Mouse (Mus musculus): Measurements from ENCODE around the gene Slamf9. TPM values are rescaled to one million over a fixed set of nuclear protein-coding genes. Genes with fewer than 3 reads are reported as not detected.
A peak's percentile ranks its signal among the peaks of the same experiment; 100 is the strongest.

Gene Slamf9
- polyA plus RNA-seq, 1 experiment, result 1.4 TPM

DNA sequence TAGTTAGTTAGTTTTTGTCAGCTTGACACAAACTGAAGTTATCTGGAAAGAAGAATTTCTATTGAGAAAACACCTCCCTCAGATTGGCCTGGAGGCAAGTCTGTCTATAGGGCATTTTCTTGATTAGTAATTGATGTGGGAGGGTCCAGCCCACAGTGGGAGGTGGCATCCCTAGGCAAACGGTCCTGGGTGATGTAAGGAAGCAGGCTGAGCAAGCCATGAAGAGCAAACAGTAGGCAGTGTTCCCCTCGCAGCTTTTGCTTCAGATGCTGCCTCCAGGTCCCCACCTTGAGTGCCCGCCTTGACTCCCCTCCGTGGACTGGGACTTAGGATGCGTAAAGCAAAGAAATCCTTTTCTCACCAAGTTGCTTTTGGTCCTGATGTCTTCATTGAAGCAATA, 34.1 kb downstream of the Slamf9 start:
- no peak for TF ChIP-seq CTCF (IDR thresholded peaks at IDR 0.05; ENCODE audit: extremely low read depth, insufficient read depth, low read length)
- TF ChIP-seq POLR2A (IDR thresholded peaks at IDR 0.05; ENCODE audit: extremely low read depth, insufficient read depth, low read length), result no peak

DNA sequence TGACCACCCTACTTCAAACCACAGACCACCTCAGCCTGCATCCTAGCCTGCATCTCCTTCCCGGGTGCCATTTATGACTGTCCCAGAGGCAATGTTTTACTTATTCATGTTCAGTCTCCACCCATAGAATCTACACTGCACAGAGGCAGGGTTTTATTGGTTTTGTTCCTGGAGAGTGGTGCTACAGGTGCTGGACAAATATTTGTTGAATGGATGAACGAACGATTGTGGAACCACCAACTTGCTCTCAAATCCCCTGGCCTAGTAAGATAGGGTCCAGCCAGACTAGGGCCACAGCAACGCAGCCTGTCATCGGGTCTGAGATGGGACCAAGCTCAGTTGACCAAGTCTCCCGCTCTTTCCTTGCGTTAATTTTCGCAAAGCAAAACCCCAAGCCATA, 34.8 kb downstream of the Slamf9 start:
- no peak overlapping the region for H3K4me3 ChIP-seq (ENCODE audit: insufficient read depth, low read length)
- no peaks in the 10 kb centered on the region for H3K4me1 ChIP-seq (ENCODE audit: control insufficient read depth, insufficient read depth, low read length)
- no peak for TF ChIP-seq POLR2A (IDR thresholded peaks at IDR 0.05; ENCODE audit: extremely low read depth, insufficient read depth, low read length)
- TF ChIP-seq CTCF (IDR thresholded peaks at IDR 0.05; ENCODE audit: extremely low read depth, insufficient read depth, low read length), result no peak
- no peak overlapping the region for H3K27ac ChIP-seq (ENCODE audit: insufficient read depth, low read length)

More for the DNA sequence above, 34.1 kb downstream of the Slamf9 start:
- Histone ChIP-seq H3K4me3 (ENCODE audit: insufficient read depth, low read length) (no peak overlapping the region), H3K27ac (ENCODE audit: insufficient read depth, low read length) (no peak overlapping the region), H3K4me1 (ENCODE audit: control insufficient read depth, insufficient read depth, low read length) (no peaks in the 10 kb centered on the region)

DNA sequence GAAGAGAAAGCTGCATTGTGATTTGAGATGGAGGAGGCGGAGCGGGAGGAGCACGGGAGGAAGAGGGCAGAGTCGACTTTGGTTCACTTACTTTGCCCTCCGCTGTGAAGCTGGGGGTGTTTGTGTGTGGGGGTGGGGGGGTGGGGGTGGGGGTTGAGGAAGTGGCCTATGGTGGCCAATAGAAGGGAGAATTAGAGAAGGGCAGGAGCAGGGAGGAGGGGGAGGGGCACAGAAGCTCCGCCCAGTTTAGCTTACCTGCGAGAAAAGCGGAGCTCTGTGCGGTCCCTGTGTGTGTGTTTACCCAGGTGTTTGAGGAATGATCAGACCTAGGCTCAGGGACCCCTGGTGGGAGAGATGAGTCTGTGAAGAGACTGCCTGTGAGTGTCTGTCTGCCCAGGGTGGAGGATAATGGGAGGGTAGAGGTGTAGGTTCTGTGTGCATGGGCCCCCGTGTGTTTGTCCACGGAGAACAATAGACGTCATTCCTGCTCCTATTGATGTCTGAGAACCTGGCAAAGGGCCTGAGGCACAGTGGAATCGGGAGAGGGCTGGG, 35.3 kb downstream of the Slamf9 start:
- Histone ChIP-seq H3K27ac (ENCODE audit: insufficient read depth, low read length) (no peak overlapping the region), H3K4me3 (ENCODE audit: insufficient read depth, low read length) (no peak overlapping the region), H3K4me1 (ENCODE audit: control insufficient read depth, insufficient read depth, low read length) (no peaks in the 10 kb centered on the region)
- TF ChIP-seq POLR2A (IDR thresholded peaks at IDR 0.05; ENCODE audit: extremely low read depth, insufficient read depth, low read length) (no peak), CTCF (IDR thresholded peaks at IDR 0.05; ENCODE audit: extremely low read depth, insufficient read depth, low read length) (no peak)

DNA sequence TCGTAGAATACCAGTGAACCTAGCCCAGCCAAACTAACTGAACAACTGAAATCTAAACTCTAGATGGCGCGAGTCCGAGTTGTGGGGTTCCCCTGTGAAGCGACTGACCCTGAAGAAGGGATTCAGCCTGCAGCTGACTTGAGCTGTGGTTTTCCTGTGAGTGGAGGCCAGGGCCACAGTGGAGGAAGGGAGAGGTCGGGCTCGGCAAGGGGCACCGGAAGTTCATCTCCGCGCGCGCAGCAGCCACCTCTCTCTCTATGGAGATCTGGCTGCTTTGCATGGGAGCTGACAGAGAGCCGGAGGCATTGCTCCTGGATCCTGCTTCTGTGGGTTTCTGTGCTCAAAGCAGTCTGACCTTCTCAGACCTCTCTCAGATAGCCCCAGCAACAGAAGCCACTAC, 37.8 kb downstream of the Slamf9 start:
- TF ChIP-seq CTCF (IDR thresholded peaks at IDR 0.05; ENCODE audit: extremely low read depth, insufficient read depth, low read length), result no peak
- no peak for TF ChIP-seq POLR2A (IDR thresholded peaks at IDR 0.05; ENCODE audit: extremely low read depth, insufficient read depth, low read length)
- Histone ChIP-seq H3K27ac (ENCODE audit: insufficient read depth, low read length) (0 out of 2 replicates have a peak overlapping the region, but pooled peaks have one; percentile 17), H3K4me3 (ENCODE audit: insufficient read depth, low read length) (no peak overlapping the region)

DNA sequence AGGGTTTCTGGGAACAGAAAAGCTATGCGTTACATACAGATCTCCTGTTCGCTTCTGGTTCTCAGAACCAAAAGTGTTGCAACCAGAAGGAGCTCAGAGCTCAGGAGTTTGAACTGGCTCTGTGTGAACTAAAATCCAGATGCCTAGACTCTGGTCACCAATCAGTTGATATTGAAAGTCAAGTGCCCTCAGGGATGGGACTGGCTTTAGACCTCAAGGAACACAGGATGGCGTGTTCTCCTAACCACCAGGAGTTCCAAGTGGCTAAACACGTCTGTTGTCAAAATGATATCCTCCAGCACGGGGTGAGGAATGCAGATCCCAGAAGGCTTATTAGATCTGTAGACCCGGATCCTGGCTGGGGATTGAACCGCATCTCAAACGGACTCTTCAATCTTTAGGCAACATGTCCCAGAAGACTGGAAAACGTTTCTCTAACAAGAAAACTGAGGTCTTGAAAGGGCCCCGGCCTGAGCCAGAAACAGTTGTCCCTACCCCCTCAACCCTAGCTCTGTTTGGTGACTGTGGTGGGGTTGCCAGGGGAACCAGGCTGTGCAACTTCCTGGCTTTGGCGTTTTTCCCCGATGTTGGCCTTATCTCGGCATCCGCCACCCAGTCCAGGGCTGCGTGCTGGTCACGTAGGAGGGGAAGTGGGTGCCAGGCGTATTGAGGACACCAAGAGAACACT, 38.5 kb downstream of the Slamf9 start:
- Histone ChIP-seq H3K4me1 (ENCODE audit: control insufficient read depth, insufficient read depth, low read length) (no peaks in the 10 kb centered on the region), H3K4me3 (ENCODE audit: insufficient read depth, low read length) (no peak overlapping the region), H3K27ac (ENCODE audit: insufficient read depth, low read length) (no peak overlapping the region)
- TF ChIP-seq CTCF (IDR thresholded peaks at IDR 0.05; ENCODE audit: extremely low read depth, insufficient read depth, low read length), result no peak
- TF ChIP-seq POLR2A (IDR thresholded peaks at IDR 0.05; ENCODE audit: extremely low read depth, insufficient read depth, low read length), result no peak

More for the DNA sequence above, 37.8 kb downstream of the Slamf9 start:
- no peaks in the 10 kb centered on the region for H3K4me1 ChIP-seq (ENCODE audit: control insufficient read depth, insufficient read depth, low read length)

DNA sequence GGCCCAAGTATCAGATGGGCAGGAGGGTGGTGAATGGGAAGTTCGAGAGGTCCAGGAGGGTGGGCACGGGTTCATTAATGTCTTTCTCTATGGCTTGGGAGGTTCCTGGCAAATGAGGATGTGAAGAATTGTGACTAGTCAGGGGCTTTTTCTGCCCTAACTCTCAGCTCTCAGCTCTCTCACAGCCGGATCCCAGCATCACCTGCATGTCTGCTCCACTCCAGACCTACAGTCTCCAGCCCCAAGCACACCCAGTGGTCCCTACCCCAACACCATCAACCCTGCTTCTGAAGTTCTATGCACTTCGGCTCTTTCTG, 39.0 kb downstream of the Slamf9 start:
- H3K27ac ChIP-seq (ENCODE audit: insufficient read depth, low read length), result no peak overlapping the region
- no peak for TF ChIP-seq POLR2A (IDR thresholded peaks at IDR 0.05; ENCODE audit: extremely low read depth, insufficient read depth, low read length)
- no peak overlapping the region for H3K4me3 ChIP-seq (ENCODE audit: insufficient read depth, low read length)
- H3K4me1 ChIP-seq (ENCODE audit: control insufficient read depth, insufficient read depth, low read length), result no peaks in the 10 kb centered on the region

DNA sequence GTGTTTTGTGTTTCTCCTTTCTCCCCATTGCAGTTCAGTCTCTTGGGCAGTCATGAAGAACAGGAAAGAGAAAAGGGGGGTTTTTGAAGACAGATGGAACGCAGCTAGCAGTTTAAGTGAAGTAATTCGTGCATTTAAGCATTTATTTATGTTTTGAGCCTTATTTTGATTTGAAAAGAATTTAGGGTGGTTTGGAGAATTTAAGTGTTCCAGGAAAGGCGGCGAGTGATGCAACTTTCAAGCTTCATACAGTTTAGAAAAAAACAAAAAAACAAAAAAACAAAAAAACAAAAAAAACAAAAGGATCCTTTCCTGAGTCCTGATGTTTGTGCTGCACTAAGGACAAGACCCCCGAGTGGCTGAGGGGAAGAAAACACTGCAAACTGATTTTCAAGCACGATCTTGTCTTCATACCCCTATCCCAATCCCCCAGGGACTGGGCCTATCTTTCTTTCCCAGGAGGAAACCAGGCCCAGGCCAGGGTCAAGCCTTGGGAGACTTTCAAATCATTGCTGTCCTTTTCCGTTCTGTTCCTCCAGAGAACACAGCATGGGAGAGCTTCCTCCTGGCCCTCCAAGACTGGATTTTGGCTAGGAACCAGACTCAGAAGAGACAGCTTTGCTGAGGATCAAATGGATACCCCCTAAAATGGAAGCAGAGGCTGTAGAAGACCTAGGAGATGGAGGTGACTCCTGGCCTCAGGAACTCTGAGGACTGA, 39.6 kb downstream of the Slamf9 start:
- no peak overlapping the region for H3K4me3 ChIP-seq (ENCODE audit: insufficient read depth, low read length)
- no peaks in the 10 kb centered on the region for H3K4me1 ChIP-seq (ENCODE audit: control insufficient read depth, insufficient read depth, low read length)
- H3K27ac ChIP-seq (ENCODE audit: insufficient read depth, low read length), result no peak overlapping the region
- no peak for TF ChIP-seq CTCF (IDR thresholded peaks at IDR 0.05; ENCODE audit: extremely low read depth, insufficient read depth, low read length)
- TF ChIP-seq POLR2A (IDR thresholded peaks at IDR 0.05; ENCODE audit: extremely low read depth, insufficient read depth, low read length), result no peak

DNA sequence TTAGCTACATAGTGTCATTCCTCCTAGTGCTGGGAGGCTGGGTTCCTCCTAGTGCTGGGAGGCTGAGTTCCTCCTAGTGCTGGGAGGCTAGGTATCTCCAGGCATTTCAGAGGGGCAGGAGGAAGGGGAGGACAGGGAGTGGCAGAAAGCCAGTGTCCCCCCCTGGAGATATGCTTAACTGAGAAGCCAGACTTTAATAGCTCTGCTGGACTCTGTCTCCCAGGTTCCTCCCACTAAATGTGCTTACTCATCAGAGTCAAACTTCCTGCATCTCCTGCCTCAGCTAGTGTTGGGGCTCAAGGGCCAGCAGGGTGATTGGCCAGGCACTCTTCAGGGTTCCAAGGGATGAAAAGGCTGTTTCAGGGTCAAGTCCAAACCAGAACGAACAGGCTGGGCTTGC, 40.2 kb downstream of the Slamf9 start:
- no peak for TF ChIP-seq CTCF (IDR thresholded peaks at IDR 0.05; ENCODE audit: extremely low read depth, insufficient read depth, low read length)
- no peak for TF ChIP-seq POLR2A (IDR thresholded peaks at IDR 0.05; ENCODE audit: extremely low read depth, insufficient read depth, low read length)
- Histone ChIP-seq H3K4me3 (ENCODE audit: insufficient read depth, low read length) (no peak overlapping the region), H3K27ac (ENCODE audit: insufficient read depth, low read length) (no peak overlapping the region), H3K4me1 (ENCODE audit: control insufficient read depth, insufficient read depth, low read length) (no peaks in the 10 kb centered on the region)

DNA sequence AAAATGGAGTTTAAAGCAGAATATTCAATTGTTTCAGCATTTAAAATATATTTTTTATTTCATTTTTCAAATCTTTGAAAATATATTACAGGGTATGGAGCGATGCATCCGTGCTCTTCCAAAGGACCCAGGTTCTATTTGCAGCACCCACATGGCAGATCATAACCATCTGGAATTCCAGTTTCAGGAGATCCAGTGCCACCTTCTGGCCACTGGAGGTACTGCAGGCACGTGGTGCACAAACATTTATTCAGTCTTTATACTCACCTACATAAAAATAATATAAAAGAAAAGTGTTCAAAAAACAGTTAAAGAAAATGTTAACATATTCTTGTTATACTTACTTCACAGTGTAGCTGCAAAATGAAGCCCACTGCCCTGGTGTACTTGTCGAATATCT, 42.9 kb downstream of the Slamf9 start:
- no peak overlapping the region for H3K4me3 ChIP-seq (ENCODE audit: insufficient read depth, low read length)
- TF ChIP-seq POLR2A (IDR thresholded peaks at IDR 0.05; ENCODE audit: extremely low read depth, insufficient read depth, low read length) (no peak), CTCF (IDR thresholded peaks at IDR 0.05; ENCODE audit: extremely low read depth, insufficient read depth, low read length) (0 out of 2 replicates have a peak, but pooled peaks have one; percentile 19)
- no peaks in the 10 kb centered on the region for H3K4me1 ChIP-seq (ENCODE audit: control insufficient read depth, insufficient read depth, low read length)
- no peak overlapping the region for H3K27ac ChIP-seq (ENCODE audit: insufficient read depth, low read length)

DNA sequence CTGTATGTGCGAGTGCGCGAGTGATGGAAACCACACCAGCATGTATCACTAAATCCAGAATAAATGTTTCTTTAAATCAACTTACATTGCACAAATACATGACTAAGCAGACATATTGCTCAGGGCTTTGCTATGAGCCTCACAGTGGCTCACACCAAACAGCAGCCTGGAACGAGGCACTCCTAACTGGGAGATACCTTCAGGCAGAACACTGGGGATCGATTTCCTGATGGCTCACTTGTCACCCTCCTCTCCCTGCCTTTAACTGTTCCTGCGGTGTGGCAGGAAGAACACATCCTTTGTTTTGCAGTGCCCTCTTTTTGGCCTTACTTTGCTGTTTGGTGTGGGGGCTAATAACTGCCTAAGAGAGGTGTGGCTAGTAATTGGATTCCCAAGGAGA, 44.5 kb downstream of the Slamf9 start:
- no peak for TF ChIP-seq CTCF (IDR thresholded peaks at IDR 0.05; ENCODE audit: extremely low read depth, insufficient read depth, low read length)
- TF ChIP-seq POLR2A (IDR thresholded peaks at IDR 0.05; ENCODE audit: extremely low read depth, insufficient read depth, low read length), result no peak
- H3K4me3 ChIP-seq (ENCODE audit: insufficient read depth, low read length), result no peak overlapping the region
- no peaks in the 10 kb centered on the region for H3K4me1 ChIP-seq (ENCODE audit: control insufficient read depth, insufficient read depth, low read length)
- no peak overlapping the region for H3K27ac ChIP-seq (ENCODE audit: insufficient read depth, low read length)
